12 mouse cellular contexts compared by ENCODE assay signal in genomic region chr5:142370406-142371171, GRCm38 (mm10). TPM values are rescaled to one million over a fixed set of nuclear protein-coding genes. Genes with fewer than 3 reads are reported as not detected.
A peak's percentile ranks its signal among the peaks of the same experiment; 100 is the strongest.
DNase-seq lines count a peak whose midpoint lies in the region; ATAC-seq and TF ChIP-seq lines count a peak whose summit lies in the region.
"Had no signal": no experiment of that assay in that cellular context is flagged by ENCODE, and none has a peak within 500 bp of the region (broad histone marks: within the 10 kb centered on the region; RNA-seq: fewer than 3 reads in every experiment).

No protein-coding gene starts in this region.

- WGBS in forebrain, embryonic 10.5 days: 89% methylated on average over 4 of the region's 4 CpGs
- 95% methylated on average over 4 of the region's 4 CpGs for whole genome bisulfite sequencing in forebrain, postnatal 0 days
- 85% methylated on average over 4 of the region's 4 CpGs for WGBS in hindbrain, embryonic 11.5 days
- WGBS in midbrain, embryonic 15.5 days: 86% methylated on average over 4 of the region's 4 CpGs

- no peak for ATAC-seq in forebrain, postnatal 0 days
- no peak for ATAC-seq in hindbrain, embryonic 11.5 days (ENCODE audit: low FRiP score)
- no peak for ATAC-seq in midbrain, embryonic 15.5 days (replicated peaks)
- no peak for ATAC-seq in activated CD4-positive, CD25-positive, alpha-beta regulatory T cell, adult 4 months

- H3K27me3 ChIP-seq in forebrain, embryonic 10.5 days (ENCODE audit: poor library complexity, severe bottlenecking): no peaks in the 10 kb centered on the region
- no peaks in the 10 kb centered on the region for H3K27me3 ChIP-seq in forebrain, postnatal 0 days (ENCODE audit: insufficient read depth, low read length)
- H3K27me3 ChIP-seq in hindbrain, embryonic 11.5 days (ENCODE audit: control insufficient read depth, insufficient read depth, low read length): no peaks in the 10 kb centered on the region
- H3K27me3 ChIP-seq in midbrain, embryonic 15.5 days (replicated peaks): no peaks in the 10 kb centered on the region

- peaks cover 68% of the 10 kb centered on the region for H3K4me1 ChIP-seq in forebrain, embryonic 10.5 days
- peaks cover 5% of the 10 kb centered on the region for H3K4me1 ChIP-seq in forebrain, postnatal 0 days (ENCODE audit: insufficient read depth)
- peaks cover 12% of the 10 kb centered on the region for H3K4me1 ChIP-seq in hindbrain, embryonic 11.5 days (replicated peaks; ENCODE audit: control insufficient read depth, insufficient read depth, low read length)
- H3K4me1 ChIP-seq in midbrain, embryonic 15.5 days: peaks cover 39% of the 10 kb centered on the region

- H3K9me3 ChIP-seq in forebrain, embryonic 10.5 days: peaks cover 8% of the 10 kb centered on the region
- no peaks in the 10 kb centered on the region for H3K9me3 ChIP-seq in forebrain, postnatal 0 days (ENCODE audit: low read length)
- no peaks in the 10 kb centered on the region for H3K9me3 ChIP-seq in hindbrain, embryonic 11.5 days (ENCODE audit: control insufficient read depth, low read length)
- H3K9me3 ChIP-seq in midbrain, embryonic 15.5 days: no peaks in the 10 kb centered on the region

- H3K4me3 ChIP-seq in forebrain, embryonic 10.5 days: peak overlapping the region; percentile 17; the same call in 1 of the 2 replicates
- H3K4me3 ChIP-seq in forebrain, postnatal 0 days (ENCODE audit: low read depth, low read length): no peak overlapping the region
- no peak overlapping the region for H3K4me3 ChIP-seq in hindbrain, embryonic 11.5 days (ENCODE audit: low read depth, low read length)
- no peak overlapping the region for H3K4me3 ChIP-seq in midbrain, embryonic 15.5 days

- peak overlapping the region; percentile 88 for H3K27ac ChIP-seq in forebrain, embryonic 10.5 days
- no peak overlapping the region for H3K27ac ChIP-seq in forebrain, postnatal 0 days (ENCODE audit: low read depth, low read length)
- peak overlapping the region; percentile 97 for H3K27ac ChIP-seq in hindbrain, embryonic 11.5 days (ENCODE audit: low read depth, low read length)
- peak overlapping the region; percentile 75 for H3K27ac ChIP-seq in midbrain, embryonic 15.5 days

- DNase-seq in forebrain, embryonic 10.5 days (ENCODE audit: extremely low spot score, low spot score): no peak
- no peak for DNase-seq in forebrain, postnatal 0 days
- peak; percentile 69 for DNase-seq in R1 (ENCODE audit: low read depth, low spot score)
- no peak for DNase-seq in hindbrain, embryonic 11.5 days (ENCODE audit: low spot score)
- no peak for DNase-seq in liver
- DNase-seq in cerebellum, adult 18-20 months: no peak
- DNase-seq: cerebellum, adult 2 months; heart, postnatal 36 days; kidney, adult 8-10 months; spleen, adult 18-20 months had no signal

- TF ChIP-seq CTCF in forebrain, postnatal 0 days (IDR thresholded peaks at IDR 0.05; ENCODE audit: low read depth): no peak

- no peak overlapping the region; the same call in 1 of the 2 replicates for H3K9ac ChIP-seq in forebrain, postnatal 0 days
- peak overlapping the region; percentile 49; the same call in 1 of the 2 replicates for H3K9ac ChIP-seq in hindbrain, embryonic 11.5 days (ENCODE audit: low read depth, low read length)
- H3K9ac ChIP-seq in midbrain, embryonic 15.5 days: no peak overlapping the region

- H3K36me3 ChIP-seq in forebrain, embryonic 10.5 days (replicated peaks): peaks cover 15% of the 10 kb centered on the region
- H3K36me3 ChIP-seq in forebrain, postnatal 0 days (ENCODE audit: insufficient read depth): no peaks in the 10 kb centered on the region
- no peaks in the 10 kb centered on the region for H3K36me3 ChIP-seq in hindbrain, embryonic 11.5 days (ENCODE audit: control insufficient read depth, insufficient read depth, low read length)
- H3K36me3 ChIP-seq in midbrain, embryonic 15.5 days (replicated peaks): no peaks in the 10 kb centered on the region

- no peak overlapping the region for H3K4me2 ChIP-seq in forebrain, postnatal 0 days (ENCODE audit: low read depth)
- no peak overlapping the region for H3K4me2 ChIP-seq in hindbrain, embryonic 11.5 days (replicated peaks; ENCODE audit: low read depth, low read length)
- no peak overlapping the region for H3K4me2 ChIP-seq in midbrain, embryonic 15.5 days

RNA-seq across cellular contexts. Expression of gene Foxk1, which starts 30.7 kb away (rescaled TPM):
- 4.3 and 5.2 TPM in 2 replicates for polyA plus RNA-seq in forebrain, embryonic 10.5 days (2016; fragmentation: Nextera tagmentation; extraction: Ambion mirVana)
- total RNA-seq in forebrain, postnatal 0 days (2014; rRNA removed): 13.8 and 19.0 TPM in 2 replicates
- 3.2 and 5.0 TPM in 2 replicates for polyA plus RNA-seq in forebrain, postnatal 0 days (2015; fragmentation: Nextera tagmentation; extraction: Ambion mirVana)
- polyA plus RNA-seq in hindbrain, embryonic 11.5 days (2014; fragmentation: Nextera tagmentation; extraction: Ambion mirVana): 4.0 and 4.1 TPM in 2 replicates
- polyA plus RNA-seq in midbrain, embryonic 15.5 days (2015; fragmentation: Nextera tagmentation; extraction: Ambion mirVana): 6.9 and 8.1 TPM in 2 replicates
- polyA plus RNA-seq in activated CD4-positive, CD25-positive, alpha-beta regulatory T cell, adult 4 months (2017; shearing (Covaris generic)): 10 to 100 TPM in 1 of 2 experiments, 1 to 10 TPM in 1; 9.4 to 13.3 TPM
